ENCODE assay signal across 32 mouse cellular contexts in the genomic region with DNA sequence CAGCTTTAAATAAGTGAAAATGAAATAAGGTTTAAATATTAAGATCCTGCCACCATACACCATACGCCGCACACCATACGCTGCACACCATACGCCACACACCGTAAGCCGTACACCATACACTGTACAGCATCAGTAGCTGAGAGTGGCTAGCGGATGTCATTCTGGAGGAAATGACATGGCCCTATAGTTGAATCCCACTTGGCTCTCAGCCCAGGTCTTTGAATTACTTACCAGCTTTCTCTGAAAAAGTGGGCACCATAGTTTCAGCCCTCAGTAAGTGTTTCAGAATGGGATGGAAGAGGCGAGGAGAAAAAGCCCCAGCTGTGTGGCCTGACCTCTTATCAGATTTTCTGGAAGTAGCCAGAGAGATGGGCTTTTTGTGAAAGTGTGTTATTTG. TPM values are rescaled to one million over a fixed set of nuclear protein-coding genes. Genes with fewer than 3 reads are reported as not detected.
A peak's percentile ranks its signal among the peaks of the same experiment; 100 is the strongest.
DNase-seq lines count a peak whose midpoint lies in the region; ATAC-seq and TF ChIP-seq lines count a peak whose summit lies in the region.
"Had no signal": no experiment of that assay in that cellular context is flagged by ENCODE, and none has a peak within 500 bp of the region (broad histone marks: within the 10 kb centered on the region; RNA-seq: fewer than 3 reads in every experiment).

No protein-coding gene starts in this region.

- H3K4me3 ChIP-seq in forebrain, embryonic 13.5 days = no peak overlapping the region
- H3K4me3 ChIP-seq in forebrain, postnatal 0 days (ENCODE audit: low read depth, low read length) = no peak overlapping the region
- H3K4me3 ChIP-seq in forebrain, embryonic 15.5 days = no peak overlapping the region
- H3K4me3 ChIP-seq in forebrain, embryonic 11.5 days (ENCODE audit: low read depth, low read length) = no peak overlapping the region
- no peak overlapping the region for H3K4me3 ChIP-seq in lung, embryonic 14.5 days (ENCODE audit: low read depth, low read length)
- H3K4me3 ChIP-seq: embryonic facial prominence, embryonic 13.5 days; embryonic facial prominence, embryonic 15.5 days; erythroblast, embryonic 14.5 days; forebrain, embryonic 12.5 days had no signal

- ATAC-seq in forebrain, embryonic 13.5 days = no peak
- no peak for ATAC-seq in forebrain, postnatal 0 days
- no peak for ATAC-seq in forebrain, embryonic 15.5 days (replicated peaks)
- ATAC-seq in forebrain, embryonic 11.5 days (replicated peaks; ENCODE audit: low FRiP score) = no peak
- no peak for ATAC-seq in lung, embryonic 14.5 days (ENCODE audit: insufficient read depth)
- ATAC-seq: activated CD4-positive, CD25-positive, alpha-beta regulatory T cell, adult 4 months; CD4-positive, CD25-positive, alpha-beta regulatory T cell, adult 4 months; Patski had no signal

- no peak for TF ChIP-seq CTCF in forebrain, postnatal 0 days (IDR thresholded peaks at IDR 0.05; ENCODE audit: low read depth)
- no peak for TF ChIP-seq CTCF in lung, embryonic 14.5 days (IDR thresholded peaks at IDR 0.05; ENCODE audit: low read depth)

- DNase-seq in forebrain, postnatal 0 days = no peak
- DNase-seq in forebrain, embryonic 11.5 days (ENCODE audit: low spot score) = no peak
- peak; percentile 30 for DNase-seq in lung, embryonic 14.5 days
- no peak for DNase-seq in lung, postnatal 25 days (ENCODE audit: low spot score)
- DNase-seq in lung, postnatal 10 days = peak; percentile 16
- no peak for DNase-seq in lung, postnatal 36 days
- DNase-seq: adrenal gland, adult 8-10 months; adrenal gland, postnatal 14 days; adrenal gland, postnatal 36 days; B cell, adult 2 months; cerebellum, adult 11 months; cerebellum, adult 18-20 months; cerebellum, adult 8-10 months; cerebellum, adult 9-11 months; cerebellum, postnatal 14 days; cerebellum, postnatal 36 days; embryo, embryonic 11 days had no signal

- no peaks in the 10 kb centered on the region for H3K27me3 ChIP-seq in forebrain, embryonic 13.5 days
- no peaks in the 10 kb centered on the region for H3K27me3 ChIP-seq in forebrain, postnatal 0 days (ENCODE audit: insufficient read depth, low read length)
- H3K27me3 ChIP-seq in forebrain, embryonic 15.5 days = no peaks in the 10 kb centered on the region
- H3K27me3 ChIP-seq in forebrain, embryonic 11.5 days (ENCODE audit: control insufficient read depth, insufficient read depth, low read length) = no peaks in the 10 kb centered on the region
- peaks cover 2% of the 10 kb centered on the region; the same call in 1 of the 2 replicates for H3K27me3 ChIP-seq in lung, embryonic 14.5 days (ENCODE audit: insufficient read depth, low read length)
- H3K27me3 ChIP-seq: forebrain, embryonic 12.5 days; Patski had no signal

- no peak overlapping the region for H3K4me2 ChIP-seq in forebrain, embryonic 13.5 days
- H3K4me2 ChIP-seq in forebrain, postnatal 0 days (ENCODE audit: low read depth) = no peak overlapping the region
- no peak overlapping the region for H3K4me2 ChIP-seq in forebrain, embryonic 15.5 days (replicated peaks)
- H3K4me2 ChIP-seq in forebrain, embryonic 11.5 days (ENCODE audit: low read depth, low read length, severe bottlenecking) = no peak overlapping the region
- H3K4me2 ChIP-seq in lung, embryonic 14.5 days = no peak overlapping the region
- H3K4me2 ChIP-seq: embryonic facial prominence, embryonic 13.5 days; embryonic facial prominence, embryonic 15.5 days; forebrain, embryonic 12.5 days had no signal

- no peaks in the 10 kb centered on the region for H3K9me3 ChIP-seq in forebrain, embryonic 13.5 days (replicated peaks)
- H3K9me3 ChIP-seq in forebrain, postnatal 0 days (ENCODE audit: low read length) = no peaks in the 10 kb centered on the region
- no peaks in the 10 kb centered on the region for H3K9me3 ChIP-seq in forebrain, embryonic 15.5 days
- no peaks in the 10 kb centered on the region for H3K9me3 ChIP-seq in forebrain, embryonic 11.5 days (ENCODE audit: control insufficient read depth, low read length)
- no peaks in the 10 kb centered on the region for H3K9me3 ChIP-seq in lung, embryonic 14.5 days (ENCODE audit: low read depth, low read length)
- H3K9me3 ChIP-seq: embryonic facial prominence, embryonic 13.5 days; embryonic facial prominence, embryonic 15.5 days; forebrain, embryonic 12.5 days; G1E had no signal

- no peak overlapping the region for H3K9ac ChIP-seq in forebrain, embryonic 13.5 days
- no peak overlapping the region for H3K9ac ChIP-seq in forebrain, postnatal 0 days
- no peak overlapping the region for H3K9ac ChIP-seq in forebrain, embryonic 15.5 days (replicated peaks)
- H3K9ac ChIP-seq in forebrain, embryonic 11.5 days (ENCODE audit: low read length) = no peak overlapping the region
- no peak overlapping the region for H3K9ac ChIP-seq in lung, embryonic 14.5 days
- H3K9ac ChIP-seq: embryonic facial prominence, embryonic 13.5 days; embryonic facial prominence, embryonic 15.5 days; forebrain, embryonic 12.5 days had no signal

- no peaks in the 10 kb centered on the region for H3K36me3 ChIP-seq in forebrain, embryonic 13.5 days (ENCODE audit: poor library complexity, severe bottlenecking)
- no peaks in the 10 kb centered on the region for H3K36me3 ChIP-seq in forebrain, postnatal 0 days (ENCODE audit: insufficient read depth)
- H3K36me3 ChIP-seq in forebrain, embryonic 15.5 days = no peaks in the 10 kb centered on the region
- H3K36me3 ChIP-seq in forebrain, embryonic 11.5 days (ENCODE audit: control insufficient read depth, insufficient read depth, low read length) = no peaks in the 10 kb centered on the region
- no peaks in the 10 kb centered on the region for H3K36me3 ChIP-seq in lung, embryonic 14.5 days (ENCODE audit: insufficient read depth)
- H3K36me3 ChIP-seq: embryonic facial prominence, embryonic 13.5 days; embryonic facial prominence, embryonic 15.5 days; forebrain, embryonic 12.5 days; G1E had no signal

- peak overlapping the region; percentile 85; the same call in 1 of the 2 replicates for H3K27ac ChIP-seq in forebrain, embryonic 13.5 days
- no peak overlapping the region for H3K27ac ChIP-seq in forebrain, postnatal 0 days (ENCODE audit: low read depth, low read length)
- H3K27ac ChIP-seq in forebrain, embryonic 15.5 days (replicated peaks) = peak overlapping the region; percentile 69
- no peak overlapping the region for H3K27ac ChIP-seq in forebrain, embryonic 11.5 days (ENCODE audit: low read depth, low read length)
- no peak overlapping the region for H3K27ac ChIP-seq in lung, embryonic 14.5 days (ENCODE audit: low read depth)
- H3K27ac ChIP-seq: embryonic facial prominence, embryonic 13.5 days; embryonic facial prominence, embryonic 15.5 days had no signal

- 83% methylated on average over 8 of the region's 8 CpGs for WGBS in forebrain, embryonic 13.5 days
- 78% methylated on average over 8 of the region's 8 CpGs for WGBS in forebrain, postnatal 0 days
- 74% methylated on average over 8 of the region's 8 CpGs for WGBS in forebrain, embryonic 15.5 days
- WGBS in forebrain, embryonic 11.5 days = 96% methylated on average over 8 of the region's 8 CpGs
- WGBS in lung, embryonic 14.5 days = 89% methylated on average over 8 of the region's 8 CpGs

- peaks cover 36% of the 10 kb centered on the region for H3K4me1 ChIP-seq in forebrain, embryonic 13.5 days
- H3K4me1 ChIP-seq in forebrain, postnatal 0 days (ENCODE audit: insufficient read depth) = peaks cover 5% of the 10 kb centered on the region
- peaks cover 31% of the 10 kb centered on the region for H3K4me1 ChIP-seq in forebrain, embryonic 15.5 days
- no peaks in the 10 kb centered on the region for H3K4me1 ChIP-seq in forebrain, embryonic 11.5 days (replicated peaks; ENCODE audit: control insufficient read depth, insufficient read depth, low read length)
- no peaks in the 10 kb centered on the region for H3K4me1 ChIP-seq in lung, embryonic 14.5 days (ENCODE audit: insufficient read depth)
- H3K4me1 ChIP-seq: embryonic facial prominence, embryonic 13.5 days; embryonic facial prominence, embryonic 15.5 days had no signal

RNA-seq across cellular contexts. Expression of a gene that starts 44.0 kb away (rescaled TPM):
- polyA plus RNA-seq in forebrain, embryonic 13.5 days (2015; fragmentation: Nextera tagmentation; extraction: Ambion mirVana) = 11.8 and 12.3 TPM in 2 replicates
- 18.4 and 20.4 TPM in 2 replicates for total RNA-seq in forebrain, postnatal 0 days (2014; rRNA removed)
- 20.4 and 22.4 TPM in 2 replicates for polyA plus RNA-seq in forebrain, postnatal 0 days (2015; fragmentation: Nextera tagmentation; extraction: Ambion mirVana)
- polyA plus RNA-seq in forebrain, embryonic 15.5 days (2015; fragmentation: Nextera tagmentation; extraction: Ambion mirVana) = 14.6 and 15.2 TPM in 2 replicates
- 27.1 and 29.9 TPM in 2 replicates for polyA plus RNA-seq in forebrain, embryonic 11.5 days (2014; fragmentation: Nextera tagmentation; extraction: Ambion mirVana)
- polyA plus RNA-seq in lung, embryonic 14.5 days (2014; fragmentation: Nextera tagmentation; extraction: Ambion mirVana) = 49.1 and 59.0 TPM in 2 replicates
- total RNA-seq: G1E had no signal
- polyA plus RNA-seq: erythroblast, embryonic 14.5 days; G1E had no signal

RNA-seq across cellular contexts. Expression of a gene that starts 51.6 kb away (rescaled TPM):
- 0.09 and 0.34 TPM in 2 replicates for polyA plus RNA-seq in forebrain, embryonic 13.5 days (2015; fragmentation: Nextera tagmentation; extraction: Ambion mirVana)
- total RNA-seq in forebrain, postnatal 0 days (2014; rRNA removed) = not detected in 2 replicates
- not detected in 2 replicates for polyA plus RNA-seq in forebrain, postnatal 0 days (2015; fragmentation: Nextera tagmentation; extraction: Ambion mirVana)
- 0.24 and 0.25 TPM in 2 replicates for polyA plus RNA-seq in forebrain, embryonic 15.5 days (2015; fragmentation: Nextera tagmentation; extraction: Ambion mirVana)
- polyA plus RNA-seq in forebrain, embryonic 11.5 days (2014; fragmentation: Nextera tagmentation; extraction: Ambion mirVana) = not detected in 2 replicates
- not detected in 2 replicates for polyA plus RNA-seq in lung, embryonic 14.5 days (2014; fragmentation: Nextera tagmentation; extraction: Ambion mirVana)
- total RNA-seq: adrenal gland, adult 18-20 months; adrenal gland, adult 8-10 months; adrenal gland, postnatal 14 days; adrenal gland, postnatal 36 days; CH12.LX; common myeloid progenitor, adult 5-6 weeks; G1E had no signal
- polyA plus RNA-seq: activated CD4-positive, CD25-positive, alpha-beta regulatory T cell, adult 4 months; CD4-positive, CD25-positive, alpha-beta regulatory T cell, adult 4 months; embryonic facial prominence, embryonic 11.5 days; embryonic facial prominence, embryonic 13.5 days; embryonic facial prominence, embryonic 15.5 days; erythroblast, embryonic 14.5 days; forebrain, embryonic 12.5 days; frontal cortex, adult 2 months; G1E had no signal

RNA-seq across cellular contexts. Expression of a gene that starts 51.6 kb away (rescaled TPM):
- polyA plus RNA-seq in forebrain, embryonic 13.5 days (2015; fragmentation: Nextera tagmentation; extraction: Ambion mirVana) = 0.25 and 0.48 TPM in 2 replicates
- not detected in 2 replicates for total RNA-seq in forebrain, postnatal 0 days (2014; rRNA removed)
- polyA plus RNA-seq in forebrain, postnatal 0 days (2015; fragmentation: Nextera tagmentation; extraction: Ambion mirVana) = 0.45 TPM in 1 of 2 replicates, not detected in the other
- polyA plus RNA-seq in forebrain, embryonic 15.5 days (2015; fragmentation: Nextera tagmentation; extraction: Ambion mirVana) = 0.42 and 0.45 TPM in 2 replicates
- not detected in 2 replicates for polyA plus RNA-seq in forebrain, embryonic 11.5 days (2014; fragmentation: Nextera tagmentation; extraction: Ambion mirVana)
- polyA plus RNA-seq in lung, embryonic 14.5 days (2014; fragmentation: Nextera tagmentation; extraction: Ambion mirVana) = not detected in 2 replicates
- total RNA-seq: adrenal gland, adult 18-20 months; adrenal gland, postnatal 14 days; adrenal gland, postnatal 36 days; CH12.LX; common myeloid progenitor, adult 5-6 weeks; G1E had no signal
- polyA plus RNA-seq: activated CD4-positive, CD25-positive, alpha-beta regulatory T cell, adult 4 months; CD4-positive, CD25-positive, alpha-beta regulatory T cell, adult 4 months; embryonic facial prominence, embryonic 11.5 days; embryonic facial prominence, embryonic 13.5 days; erythroblast, embryonic 14.5 days; forebrain, embryonic 12.5 days; frontal cortex, adult 2 months; G1E; Patski had no signal

RNA-seq across cellular contexts. Expression of a gene that starts 52.9 kb away (rescaled TPM):
- polyA plus RNA-seq in forebrain, embryonic 13.5 days (2015; fragmentation: Nextera tagmentation; extraction: Ambion mirVana) = not detected in 2 replicates
- total RNA-seq in forebrain, postnatal 0 days (2014; rRNA removed) = not detected in 2 replicates
- polyA plus RNA-seq in forebrain, postnatal 0 days (2015; fragmentation: Nextera tagmentation; extraction: Ambion mirVana) = 0.16 TPM in 1 of 2 replicates, not detected in the other
- polyA plus RNA-seq in forebrain, embryonic 15.5 days (2015; fragmentation: Nextera tagmentation; extraction: Ambion mirVana) = not detected in 2 replicates
- not detected in 2 replicates for polyA plus RNA-seq in forebrain, embryonic 11.5 days (2014; fragmentation: Nextera tagmentation; extraction: Ambion mirVana)
- polyA plus RNA-seq in lung, embryonic 14.5 days (2014; fragmentation: Nextera tagmentation; extraction: Ambion mirVana) = not detected in 2 replicates
- total RNA-seq: adrenal gland, adult 18-20 months; adrenal gland, adult 8-10 months; adrenal gland, postnatal 14 days; adrenal gland, postnatal 36 days; CH12.LX; common myeloid progenitor, adult 5-6 weeks; G1E had no signal
- polyA plus RNA-seq: activated CD4-positive, CD25-positive, alpha-beta regulatory T cell, adult 4 months; CD4-positive, CD25-positive, alpha-beta regulatory T cell, adult 4 months; embryonic facial prominence, embryonic 11.5 days; embryonic facial prominence, embryonic 15.5 days; erythroblast, embryonic 14.5 days; forebrain, embryonic 12.5 days; frontal cortex, adult 2 months; G1E; Patski had no signal

RNA-seq across cellular contexts. Expression of a gene that starts 58.4 kb away (rescaled TPM):
- 2.1 and 2.6 TPM in 2 replicates for polyA plus RNA-seq in forebrain, embryonic 13.5 days (2015; fragmentation: Nextera tagmentation; extraction: Ambion mirVana)
- total RNA-seq in forebrain, postnatal 0 days (2014; rRNA removed) = 9.3 and 15.1 TPM in 2 replicates
- 3.5 and 4.8 TPM in 2 replicates for polyA plus RNA-seq in forebrain, postnatal 0 days (2015; fragmentation: Nextera tagmentation; extraction: Ambion mirVana)
- polyA plus RNA-seq in forebrain, embryonic 15.5 days (2015; fragmentation: Nextera tagmentation; extraction: Ambion mirVana) = 3.8 and 4.0 TPM in 2 replicates
- polyA plus RNA-seq in forebrain, embryonic 11.5 days (2014; fragmentation: Nextera tagmentation; extraction: Ambion mirVana) = 2.5 and 2.8 TPM in 2 replicates
- 1.9 and 2.3 TPM in 2 replicates for polyA plus RNA-seq in lung, embryonic 14.5 days (2014; fragmentation: Nextera tagmentation; extraction: Ambion mirVana)
- total RNA-seq: common myeloid progenitor, adult 5-6 weeks had no signal
- polyA plus RNA-seq: activated CD4-positive, CD25-positive, alpha-beta regulatory T cell, adult 4 months; CD4-positive, CD25-positive, alpha-beta regulatory T cell, adult 4 months; erythroblast, embryonic 14.5 days; G1E had no signal

Comparison
In these comparisons a context has a peak if more than half of its experiments do, and no peak if none do; other contexts are left out.
1. H3K27ac ChIP-seq: peak in forebrain, embryonic 13.5 days (single experiment) and forebrain, embryonic 15.5 days (single experiment); none in forebrain, postnatal 0 days (single experiment), forebrain, embryonic 11.5 days (single experiment) and lung, embryonic 14.5 days (single experiment).
2. DNase-seq: peak in lung, embryonic 14.5 days (single experiment) and lung, postnatal 10 days (single experiment); none in forebrain, postnatal 0 days (single experiment), forebrain, embryonic 11.5 days (single experiment), lung, postnatal 25 days (single experiment) and lung, postnatal 36 days (single experiment).